Mouse (Mus musculus) embryonic facial prominence, embryonic 11.5 days (tissue): ENCODE data around the gene Strn4. TPM values are rescaled to one million over a fixed set of nuclear protein-coding genes. Genes with fewer than 3 reads are reported as not detected.

Source experiments
- ATAC-seq: fragments of 200-750 bp; cut with Nextera tagmentation; replicated peaks from 2 replicates; pipeline ENCODE4 v1.8.0; 2017; ENCODE audit warnings: low read depth; ENCODE audit not compliant: insufficient number of reproducible peaks, low FRiP score, low TSS enrichment
- DNase-seq: peaks from one replicate; pipeline ENCODE4 v3.0.0-alpha.2; 2015; ENCODE audit warnings: low spot score
- H3K27ac ChIP-seq: fragments of 300-500 bp; sonication (generic); replicated peaks from 2 replicates; pipeline ENCODE4 v1.5.1; 2014; ENCODE audit warnings: mild to moderate bottlenecking, low read depth, low read length, control low read depth
- H3K27me3 ChIP-seq: fragments of 300-500 bp; sonication (generic); 2 replicates; pipeline ENCODE4 v1.6.1; 2014; ENCODE audit warnings: mild to moderate bottlenecking, low read length, moderate library complexity, mixed read lengths; ENCODE audit not compliant: control insufficient read depth, insufficient read depth
- H3K36me3 ChIP-seq: fragments of 300-500 bp; sonication (generic); replicated peaks from 2 replicates; pipeline ENCODE4 v1.6.1; 2014; ENCODE audit warnings: low read depth, mild to moderate bottlenecking, low read length, moderate library complexity, mixed read lengths; ENCODE audit not compliant: control insufficient read depth, insufficient read depth
- H3K4me1 ChIP-seq: fragments of 300-500 bp; sonication (generic); 2 replicates; pipeline ENCODE4 v1.6.1; 2014; ENCODE audit warnings: low read length, mixed read lengths; ENCODE audit not compliant: control insufficient read depth, insufficient read depth
- H3K4me2 ChIP-seq: fragments of 300-500 bp; sonication (generic); 2 replicates; pipeline ENCODE4 v1.6.1; 2014; ENCODE audit warnings: low read depth, mild to moderate bottlenecking, control low read depth, low read length, moderate library complexity
- H3K4me3 ChIP-seq: fragments of 300-500 bp; sonication (generic); 2 replicates; pipeline ENCODE4 v1.5.1; 2014; ENCODE audit warnings: low read depth, low read length, control low read depth
- H3K9ac ChIP-seq: fragments of 300-500 bp; sonication (generic); replicated peaks from 2 replicates; pipeline ENCODE4 v1.6.1; 2014; ENCODE audit warnings: mild to moderate bottlenecking, control low read depth, low read length
- H3K9me3 ChIP-seq: fragments of 300-500 bp; sonication (generic); replicated peaks from 2 replicates; pipeline ENCODE4 v1.6.1; 2016; ENCODE audit warnings: mild to moderate bottlenecking, low read length, inconsistent platforms, mixed read lengths; ENCODE audit not compliant: control insufficient read depth
- WGBS: fragments of 180-500 bp; shearing (Covaris S2); extraction: QIAGEN DNeasy Blood & Tissue Kit; methylation state at CpG from one replicate; pipeline ENCODE4 v1.1.7; 2014; 5-methylcytosine and 5-hydroxymethylcytosine counted together
- polyA plus RNA-seq: library from polyadenylated mRNA; unstranded; fragments of >200 nt; fragmentation: Nextera tagmentation; extraction: Ambion mirVana; gene quantifications from 2 replicates; pipeline ENCODE4 v1.2.1, GENCODE M21; 2014

The Strn4 gene
- polyA plus RNA-seq, 1 experiment from 2014 or later = 102 TPM

DNA sequence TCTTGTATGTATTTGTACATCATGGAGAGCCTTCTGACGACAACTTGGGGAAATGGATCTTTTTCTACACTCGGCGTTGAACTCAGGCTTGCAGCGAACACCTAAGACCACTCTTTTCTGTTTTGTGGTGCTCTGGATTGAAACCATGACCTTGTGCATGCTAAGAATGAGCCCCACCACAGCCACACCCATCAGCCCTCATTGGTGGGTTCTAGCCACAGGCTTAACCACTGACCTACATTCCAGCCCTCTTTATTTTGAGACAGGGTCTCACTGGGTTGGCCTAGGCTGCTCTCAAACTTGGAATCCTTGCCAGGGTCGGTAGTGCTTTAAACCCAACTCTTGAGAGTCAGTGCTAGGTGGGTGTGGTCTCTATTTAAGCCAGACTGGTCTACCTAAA is 20.8 kb upstream of the Strn4 start:
- ATAC-seq = no peak
- Histone ChIP-seq H3K4me2 (no peak overlapping the region), H3K9me3 (no peaks in the 10 kb centered on the region), H3K4me1 (no peaks in the 10 kb centered on the region), H3K36me3 (no peaks in the 10 kb centered on the region; the same call in none of the 2 replicates), H3K27ac (no peak overlapping the region), H3K9ac (no peak overlapping the region), H3K4me3 (no peak overlapping the region), H3K27me3 (no peaks in the 10 kb centered on the region)
- no peak for DNase-seq
- 89% methylated on average over 5 of the region's 5 CpGs for WGBS

DNA sequence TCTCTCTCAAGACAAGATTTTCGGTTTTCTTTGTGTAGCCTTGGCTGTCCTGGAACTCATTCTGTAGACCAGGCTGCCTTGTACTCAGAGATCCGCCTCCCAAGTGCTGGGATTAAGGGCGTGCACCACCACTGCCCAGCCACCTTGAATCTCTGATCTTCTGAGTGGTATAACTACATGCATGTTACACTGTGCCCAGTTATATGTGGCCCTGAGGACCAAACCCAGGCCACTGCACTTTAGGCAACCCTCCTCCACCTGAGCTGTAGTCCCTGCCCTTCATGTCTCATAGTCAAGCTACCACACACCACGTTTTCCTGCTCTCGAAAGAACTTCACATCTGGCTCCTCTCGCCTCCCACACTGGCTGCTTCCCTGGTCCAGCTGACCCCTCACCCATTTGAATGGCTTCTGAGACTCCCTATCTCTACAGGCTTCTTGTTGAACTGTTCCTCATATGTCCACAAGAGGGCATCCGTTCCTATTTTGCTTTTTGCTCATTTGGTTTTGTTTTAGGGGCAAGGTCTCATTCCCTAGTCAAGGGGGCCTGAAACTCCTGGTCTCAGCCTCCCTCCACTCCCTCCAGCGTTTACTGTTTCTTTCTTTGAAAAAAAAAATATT is 11.2 kb upstream of the Strn4 start:
- peak; percentile 70 for DNase-seq
- no peak overlapping the region for H3K4me2 ChIP-seq
- no peak overlapping the region for H3K9ac ChIP-seq
- ATAC-seq = no peak
- no peak overlapping the region for H3K4me3 ChIP-seq
- 38% methylated on average over 8 of the region's 8 CpGs for WGBS
- H3K4me1 ChIP-seq = no peaks in the 10 kb centered on the region
- no peaks in the 10 kb centered on the region for H3K27me3 ChIP-seq
- no peaks in the 10 kb centered on the region for H3K9me3 ChIP-seq
- H3K27ac ChIP-seq = no peak overlapping the region
- H3K36me3 ChIP-seq = no peaks in the 10 kb centered on the region; the same call in 1 of the 2 replicates

DNA sequence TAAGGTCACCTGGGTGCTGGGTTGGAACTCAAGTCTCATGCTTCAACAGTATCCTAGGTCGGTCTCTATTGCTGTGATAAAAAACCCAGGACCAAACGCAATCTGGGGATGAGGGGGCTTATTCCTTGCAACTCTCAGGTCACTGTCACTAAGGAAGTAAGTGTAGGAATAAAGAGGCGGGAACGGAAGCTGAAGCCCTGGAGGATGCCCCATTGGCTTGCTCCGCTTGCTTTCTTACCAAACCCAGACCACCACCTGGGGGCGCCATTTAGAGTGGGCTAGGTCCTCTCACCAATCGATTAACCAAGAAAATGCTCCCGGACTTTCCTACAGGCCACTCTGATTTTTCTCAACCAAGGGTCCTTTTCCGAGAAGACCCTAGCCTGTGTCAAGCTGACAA is 7.8 kb upstream of the Strn4 start:
- Histone ChIP-seq H3K9me3 (no peaks in the 10 kb centered on the region), H3K9ac (no peak overlapping the region), H3K4me1 (peaks cover 4% of the 10 kb centered on the region), H3K27ac (no peak overlapping the region), H3K36me3 (no peaks in the 10 kb centered on the region; the same call in 1 of the 2 replicates), H3K4me2 (no peak overlapping the region), H3K27me3 (peaks cover 19% of the 10 kb centered on the region; the same call in 1 of the 2 replicates), H3K4me3 (no peak overlapping the region)
- DNase-seq (no peak), ATAC-seq (no peak)
- 84% methylated on average over 9 of the region's 9 CpGs for WGBS

DNA sequence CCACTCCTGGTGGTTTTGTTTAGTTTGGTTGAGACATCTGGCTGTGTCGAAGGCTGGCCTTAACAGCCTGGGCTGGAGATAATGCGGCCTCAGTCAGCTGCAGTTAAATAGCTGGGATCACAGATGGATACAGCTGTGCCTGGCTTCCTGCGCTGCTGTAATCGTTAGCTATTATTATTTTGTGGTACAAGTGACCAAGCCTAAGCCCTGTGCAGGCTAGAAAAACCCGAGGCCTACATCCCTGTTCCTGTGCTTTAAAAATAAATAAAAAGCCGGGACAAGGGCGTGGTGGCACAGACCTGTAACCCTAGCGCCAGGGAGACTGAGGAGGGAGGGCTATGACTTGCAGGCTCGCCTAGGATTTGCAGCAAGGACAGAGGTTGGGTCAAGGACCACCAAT is 7.0 kb upstream of the Strn4 start:
- H3K9me3 ChIP-seq = no peaks in the 10 kb centered on the region
- H3K9ac ChIP-seq = no peak overlapping the region
- 82% methylated on average over 9 of the region's 9 CpGs for WGBS
- no peaks in the 10 kb centered on the region; the same call in 1 of the 2 replicates for H3K36me3 ChIP-seq
- peaks cover 4% of the 10 kb centered on the region for H3K4me1 ChIP-seq
- no peak for ATAC-seq
- H3K4me2 ChIP-seq = no peak overlapping the region
- DNase-seq = no peak
- peaks cover 19% of the 10 kb centered on the region; the same call in 1 of the 2 replicates for H3K27me3 ChIP-seq
- no peak overlapping the region for H3K4me3 ChIP-seq
- H3K27ac ChIP-seq = no peak overlapping the region

DNA sequence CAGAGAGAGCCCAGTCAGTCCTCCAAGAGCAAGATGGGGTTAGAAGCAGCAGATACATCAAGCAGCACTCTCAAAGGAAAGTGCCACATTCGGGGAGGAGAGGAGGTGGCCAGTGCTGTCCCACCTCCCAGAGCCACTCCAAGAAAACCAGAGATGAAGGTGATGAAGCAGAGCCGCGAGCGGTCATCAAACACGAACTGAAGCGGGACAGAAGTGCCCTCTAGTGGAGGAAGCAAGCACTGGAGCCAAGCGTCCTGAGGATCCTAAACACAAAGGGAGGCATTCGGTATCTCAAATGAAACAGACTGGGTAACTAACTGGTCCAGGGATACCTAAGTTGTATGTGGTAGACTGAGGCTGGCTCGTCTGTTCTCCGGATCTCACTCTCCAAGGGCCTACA is 6.0 kb upstream of the Strn4 start:
- Histone ChIP-seq H3K4me1 (peaks cover 4% of the 10 kb centered on the region), H3K27me3 (peaks cover 19% of the 10 kb centered on the region; the same call in 1 of the 2 replicates), H3K36me3 (no peaks in the 10 kb centered on the region; the same call in 1 of the 2 replicates), H3K4me3 (no peak overlapping the region), H3K9ac (no peak overlapping the region; the same call in 1 of the 2 replicates), H3K4me2 (no peak overlapping the region; the same call in 1 of the 2 replicates), H3K27ac (no peak overlapping the region), H3K9me3 (no peaks in the 10 kb centered on the region)
- peak; percentile 87 for DNase-seq
- ATAC-seq = no peak
- 30% methylated on average over 10 of the region's 10 CpGs for WGBS

DNA sequence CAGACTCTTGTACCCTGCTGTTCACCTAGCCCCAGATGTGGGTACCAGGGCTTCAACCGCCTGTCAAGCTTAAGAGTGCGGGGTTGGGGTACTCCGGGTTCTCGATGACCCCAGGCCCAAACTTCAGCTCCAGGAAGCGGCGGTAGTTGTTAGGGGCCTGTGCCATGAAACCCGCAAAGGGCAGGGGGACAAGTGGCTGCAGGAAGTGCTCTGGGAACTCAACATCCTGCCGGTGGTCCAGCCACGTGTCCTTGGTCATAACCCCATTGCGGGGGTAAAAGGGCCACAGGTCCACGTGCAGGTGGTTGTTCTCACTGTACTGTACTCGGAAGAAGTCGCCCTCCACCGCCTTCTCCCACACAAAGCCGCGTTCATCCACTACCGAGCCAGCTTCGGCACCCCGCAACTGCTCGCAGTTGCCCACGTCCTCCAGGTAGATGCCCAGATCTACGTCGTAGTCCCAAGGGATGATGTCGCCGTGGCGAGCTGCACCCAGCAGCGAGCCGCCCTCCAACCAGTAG is 5.2 kb upstream of the Strn4 start:
- peaks cover 19% of the 10 kb centered on the region; the same call in 1 of the 2 replicates for H3K27me3 ChIP-seq
- H3K9ac ChIP-seq = peak overlapping the region; percentile 56
- WGBS = 42% methylated on average over 28 of the region's 28 CpGs
- H3K9me3 ChIP-seq = no peaks in the 10 kb centered on the region
- peak overlapping the region; percentile 98 for H3K4me2 ChIP-seq
- DNase-seq (no peak), ATAC-seq (no peak)
- H3K36me3 ChIP-seq = no peaks in the 10 kb centered on the region; the same call in 1 of the 2 replicates
- peak overlapping the region; percentile 45 for H3K4me3 ChIP-seq
- H3K27ac ChIP-seq = no peak overlapping the region
- H3K4me1 ChIP-seq = peaks cover 4% of the 10 kb centered on the region

DNA sequence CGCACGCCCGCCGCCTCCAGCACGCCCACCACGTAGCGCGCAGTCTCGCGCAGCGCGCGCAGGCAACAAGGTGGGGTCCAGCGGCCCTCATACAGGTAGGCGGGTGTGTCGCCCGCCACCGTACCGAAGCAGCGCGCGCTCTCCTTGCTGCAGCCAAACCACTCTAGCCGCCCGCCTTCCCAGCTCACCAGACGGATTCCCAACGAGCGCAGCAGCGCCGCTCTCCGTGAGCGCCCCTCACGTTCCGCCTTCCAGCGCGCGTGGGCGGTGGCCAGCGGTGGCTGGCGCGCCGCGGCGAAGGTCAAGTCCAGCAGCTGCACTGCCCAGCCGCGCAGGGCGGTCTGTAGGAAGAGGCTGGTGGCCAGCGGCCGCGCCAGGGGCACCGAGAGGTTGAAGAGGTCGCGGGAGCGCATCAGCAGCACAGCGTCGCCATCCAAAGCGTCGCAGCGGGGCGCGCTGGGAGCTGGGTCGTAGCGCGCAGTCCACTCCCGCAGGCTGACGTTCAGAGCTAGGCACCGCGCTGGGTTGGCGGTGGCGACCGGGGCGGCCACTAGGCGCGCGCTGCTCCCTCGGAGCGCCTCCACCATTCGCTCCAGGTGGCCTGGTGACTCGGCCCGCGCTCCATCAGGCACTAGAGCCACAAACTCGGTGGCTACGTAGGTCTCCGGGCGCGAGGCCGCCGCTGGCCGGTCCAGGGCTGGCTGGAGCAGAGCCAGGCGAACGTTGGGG is 4.6 kb upstream of the Strn4 start:
- peaks cover 19% of the 10 kb centered on the region; the same call in 1 of the 2 replicates for H3K27me3 ChIP-seq

More for the DNA sequence above, 4.6 kb upstream of the Strn4 start:
- no peaks in the 10 kb centered on the region; the same call in 1 of the 2 replicates for H3K36me3 ChIP-seq
- H3K27ac ChIP-seq = no peak overlapping the region
- peak; percentile 72 for DNase-seq
- H3K4me1 ChIP-seq = peaks cover 4% of the 10 kb centered on the region
- H3K4me2 ChIP-seq = peak overlapping the region; percentile 98
- H3K4me3 ChIP-seq = peak overlapping the region; percentile 45
- peak overlapping the region; percentile 56 for H3K9ac ChIP-seq
- no peaks in the 10 kb centered on the region for H3K9me3 ChIP-seq
- peak; percentile 46; the same call in 1 of the 2 replicates for ATAC-seq
- WGBS = 7% methylated on average over 84 of the region's 90 CpGs
